Mouse (Mus musculus) liver, adult 2 months (tissue): ENCODE measurements around the gene Urb2. TPM values are rescaled to one million over a fixed set of nuclear protein-coding genes. Genes with fewer than 3 reads are reported as not detected.

Experiments
- DNase-seq: peaks from one replicate; pipeline ENCODE4 v3.0.0-alpha.2; 2011; ENCODE audit warnings: low read depth, low spot score; ENCODE audit errors: extremely low read depth
- H3K27ac ChIP-seq: fragments of 200-500 bp; replicated peaks from 2 replicates; pipeline ENCODE4 v1.5.1; 2012; ENCODE audit warnings: low read depth, mild to moderate bottlenecking, control low read depth, inconsistent platforms, low read length; ENCODE audit not compliant: insufficient read depth
- H3K27me3 ChIP-seq: fragments of 200-500 bp; 2 replicates; pipeline ENCODE4 v1.6.1; 2012; ENCODE audit warnings: mild to moderate bottlenecking, moderate library complexity, low read length, inconsistent platforms; ENCODE audit not compliant: control insufficient read depth, insufficient read depth
- H3K36me3 ChIP-seq: fragments of 200-500 bp; 2 replicates; pipeline ENCODE4 v1.6.1; 2012; ENCODE audit warnings: low read length, inconsistent platforms; ENCODE audit not compliant: control insufficient read depth, insufficient read depth
- H3K4me1 ChIP-seq: fragments of 200-500 bp; 2 replicates; pipeline ENCODE4 v1.6.1; 2011; ENCODE audit warnings: low read length; ENCODE audit not compliant: control insufficient read depth, insufficient read depth
- H3K4me3 ChIP-seq: fragments of 200-500 bp; 2 replicates; pipeline ENCODE4 v1.5.1; 2011; ENCODE audit warnings: low read depth, mild to moderate bottlenecking, control low read depth, low read length, moderate library complexity; ENCODE audit not compliant: insufficient read depth
- H3K79me2 ChIP-seq: fragments of 200-500 bp; 2 replicates; pipeline ENCODE4 v1.6.1; 2012; ENCODE audit warnings: inconsistent platforms, mild to moderate bottlenecking, low read length, moderate library complexity; ENCODE audit not compliant: control insufficient read depth, insufficient read depth
- H3K9ac ChIP-seq: fragments of 200-500 bp; 2 replicates; pipeline ENCODE4 v1.6.1; 2012; ENCODE audit warnings: low read depth, mild to moderate bottlenecking, control low read depth, inconsistent platforms, low read length
- CTCF ChIP-seq: fragments of 200-500 bp; IDR thresholded peaks from 2 replicates; pipeline ENCODE4 v1.5.1; 2011; ENCODE audit warnings: low read depth, low read length, control low read depth
- POLR2A ChIP-seq: fragments of 200-500 bp; IDR thresholded peaks from 2 replicates; pipeline ENCODE4 v1.6.1; 2011; ENCODE audit warnings: low read length, control low read depth; ENCODE audit not compliant: insufficient read depth; ENCODE audit errors: extremely low read depth
- WGBS: fragments of 180-500 bp; shearing (Covaris S2); methylation state at CpG from one replicate; pipeline ENCODE4 v1.1.7; 2018; 5-methylcytosine and 5-hydroxymethylcytosine counted together
- polyA plus RNA-seq: library from polyadenylated mRNA; depleted of rRNA; stranded (reverse); fragments of >200 nt; gene quantifications from 2 replicates; pipeline ENCODE4 v1.2.3, GENCODE M21; 2012
- total RNA-seq: library from RNA; depleted of rRNA; stranded (reverse); fragments of >200 nt; gene quantifications from 2 replicates; pipeline ENCODE4 v1.2.3, GENCODE M21; 2014

Gene Urb2
- total and polyA plus RNA-seq, 2 experiments: 2.7 to 3.6 TPM

GRCm38 (mm10) chr8:124076416-124076815, 55.1 kb downstream of the Urb2 start:
- Histone ChIP-seq H3K36me3 (no peaks in the 10 kb centered on the region), H3K79me2 (no peaks in the 10 kb centered on the region), H3K9ac (no peak overlapping the region), H3K27ac (no peak overlapping the region), H3K27me3 (no peaks in the 10 kb centered on the region), H3K4me1 (no peaks in the 10 kb centered on the region), H3K4me3 (no peak overlapping the region)
- TF ChIP-seq POLR2A (no peak), CTCF (no peak)
- WGBS: 71% methylated on average over 3 of the region's 3 CpGs
- no peak for DNase-seq

DNA sequence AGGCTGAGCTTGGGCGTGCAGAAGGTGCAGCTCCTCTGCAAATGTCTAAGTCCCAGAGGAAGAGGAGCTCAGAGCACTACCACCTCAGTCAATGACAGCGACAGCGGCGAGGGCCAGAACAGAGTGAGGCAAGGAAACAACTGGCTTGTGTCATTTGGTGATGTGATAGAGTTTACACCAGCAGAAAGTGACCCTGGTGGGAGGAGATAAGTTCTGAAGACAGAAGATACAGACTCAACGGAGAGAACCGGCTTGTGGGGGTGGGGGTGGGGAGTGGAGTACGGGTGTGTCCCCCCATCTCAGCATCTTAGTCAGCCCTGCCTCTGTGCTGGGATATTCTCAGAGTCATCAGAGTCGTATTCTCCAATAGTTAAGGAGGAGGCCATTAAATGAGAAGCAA, 56.1 kb downstream of the Urb2 start:
- no peak for DNase-seq
- H3K4me3 ChIP-seq: no peak overlapping the region
- no peaks in the 10 kb centered on the region for H3K79me2 ChIP-seq
- H3K27ac ChIP-seq: no peak overlapping the region
- no peak overlapping the region for H3K9ac ChIP-seq
- no peaks in the 10 kb centered on the region for H3K36me3 ChIP-seq
- H3K4me1 ChIP-seq: no peaks in the 10 kb centered on the region
- WGBS: 81% methylated on average over 8 of the region's 8 CpGs
- H3K27me3 ChIP-seq: no peaks in the 10 kb centered on the region
- TF ChIP-seq CTCF (no peak), POLR2A (no peak)

GRCm38 (mm10) chr8:124077998-124078397, 56.7 kb downstream of the Urb2 start:
- TF ChIP-seq CTCF (peak; percentile 55), POLR2A (no peak)
- Histone ChIP-seq H3K36me3 (no peaks in the 10 kb centered on the region), H3K79me2 (no peaks in the 10 kb centered on the region), H3K9ac (no peak overlapping the region), H3K4me3 (no peak overlapping the region), H3K27ac (no peak overlapping the region), H3K27me3 (no peaks in the 10 kb centered on the region), H3K4me1 (no peaks in the 10 kb centered on the region)
- 86% methylated on average over 10 of the region's 10 CpGs for WGBS
- no peak for DNase-seq

GRCm38 (mm10) chr8:124078969-124079368, 57.7 kb downstream of the Urb2 start:
- no peak for DNase-seq
- 84% methylated on average over 7 of the region's 7 CpGs for WGBS

DNA sequence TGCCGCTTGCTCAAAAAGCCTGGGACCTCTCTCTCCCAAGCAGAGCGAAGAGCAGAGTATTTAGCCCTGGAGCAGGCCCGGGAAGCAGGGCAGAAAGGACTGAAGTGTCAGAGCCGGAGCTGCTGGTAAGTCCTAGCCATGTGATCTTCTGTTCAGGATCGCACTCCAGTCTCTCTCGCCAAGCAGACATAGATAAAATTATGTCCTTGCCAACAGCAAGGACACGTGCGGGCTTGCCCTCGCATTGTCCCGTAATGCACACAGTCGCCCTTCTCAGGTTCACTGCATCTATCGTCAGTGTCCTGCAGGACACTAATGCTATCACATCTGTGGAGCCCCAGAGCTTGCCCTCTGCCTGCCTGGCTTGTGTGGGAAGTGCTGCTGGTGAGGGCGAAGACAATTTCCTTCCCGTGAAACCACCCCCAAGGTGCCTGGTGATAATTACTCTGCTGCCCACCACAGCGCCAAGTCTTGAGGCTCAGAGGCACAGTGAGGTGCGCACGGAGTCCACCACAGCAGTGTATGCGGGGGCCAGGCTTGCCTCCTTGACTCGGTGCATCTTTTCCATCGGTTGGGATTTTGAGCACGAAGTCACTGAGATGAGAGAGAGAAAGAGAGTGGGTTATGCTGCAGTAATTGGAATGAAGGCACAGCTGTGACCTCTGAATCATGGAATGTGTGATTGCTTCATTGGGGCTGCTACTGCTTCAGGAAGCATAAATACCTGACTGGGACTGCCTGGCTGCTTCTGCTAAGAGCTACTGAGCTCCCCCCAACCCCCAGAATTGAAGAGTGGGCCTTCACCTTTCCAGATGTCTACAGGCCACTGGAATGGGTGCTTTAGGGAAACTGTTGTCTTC, 59.4 kb downstream of the Urb2 start:
- no peak for DNase-seq
- Histone ChIP-seq H3K36me3 (no peaks in the 10 kb centered on the region), H3K79me2 (no peaks in the 10 kb centered on the region), H3K4me1 (no peaks in the 10 kb centered on the region), H3K9ac (no peak overlapping the region), H3K27me3 (no peaks in the 10 kb centered on the region), H3K27ac (no peak overlapping the region), H3K4me3 (no peak overlapping the region)
- TF ChIP-seq POLR2A (no peak), CTCF (no peak)
- WGBS: 89% methylated on average over 21 of the region's 21 CpGs

More at GRCm38 (mm10) chr8:124078969-124079368, 57.7 kb downstream of the Urb2 start:
- Histone ChIP-seq H3K79me2 (no peaks in the 10 kb centered on the region), H3K4me1 (no peaks in the 10 kb centered on the region), H3K27me3 (no peaks in the 10 kb centered on the region), H3K27ac (no peak overlapping the region), H3K9ac (no peak overlapping the region), H3K4me3 (no peak overlapping the region), H3K36me3 (no peaks in the 10 kb centered on the region)
- TF ChIP-seq CTCF: no peak
- no peak for TF ChIP-seq POLR2A

DNA sequence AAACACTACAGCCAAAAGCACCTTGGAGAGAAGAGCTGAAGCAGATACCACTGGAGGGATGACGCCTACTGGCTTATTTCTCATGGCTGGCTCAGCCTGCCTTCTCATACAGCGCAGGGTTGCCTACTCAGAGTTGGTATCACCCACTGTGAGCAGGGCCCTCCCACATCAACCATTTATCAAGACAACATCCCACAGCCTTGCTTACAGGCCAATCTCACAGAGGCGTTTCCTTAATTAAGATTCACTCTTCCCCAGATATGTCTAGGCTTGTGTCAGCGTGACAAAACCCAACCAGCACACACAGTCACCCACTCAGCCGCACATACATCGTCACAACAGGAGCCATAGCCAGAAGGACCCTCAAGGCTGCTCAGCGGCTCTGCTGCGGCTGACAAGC, 61.3 kb downstream of the Urb2 start:
- Histone ChIP-seq H3K79me2 (no peaks in the 10 kb centered on the region), H3K27ac (no peak overlapping the region), H3K4me1 (no peaks in the 10 kb centered on the region), H3K9ac (no peak overlapping the region), H3K4me3 (no peak overlapping the region), H3K27me3 (no peaks in the 10 kb centered on the region), H3K36me3 (no peaks in the 10 kb centered on the region)
- WGBS: 95% methylated on average over 8 of the region's 8 CpGs
- TF ChIP-seq POLR2A (no peak), CTCF (no peak)
- no peak for DNase-seq
